Mouse (Mus musculus): ENCODE measurements around the gene Prnd.

Gene Prnd

GRCm38 (mm10) chr2:131950598-131951095 is at the start of gene Prnd:
Gene Prnd (plus strand): TSS chr2:131950861.
- DNase-seq, result peak in 1 of 2 experiments; percentile 25

DNA sequence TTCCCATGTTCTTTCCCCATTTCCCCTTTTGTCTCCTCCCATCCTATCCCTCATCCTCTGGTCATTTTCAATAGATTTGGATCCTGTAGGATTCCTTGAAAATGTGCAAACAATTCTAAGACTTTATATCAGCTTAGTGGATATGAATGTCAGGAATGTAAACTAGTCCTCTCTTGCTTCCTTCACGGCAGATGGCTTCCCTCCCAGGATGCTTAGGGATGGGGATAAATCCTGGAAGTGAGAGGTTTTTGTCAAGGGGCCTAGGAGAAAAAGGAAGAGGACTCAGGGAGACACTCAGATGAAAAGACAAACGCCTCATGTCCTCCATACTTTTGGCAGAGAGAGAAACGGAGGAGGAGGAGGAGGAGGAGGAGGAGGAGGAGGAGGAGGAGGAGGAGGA is 48.2 kb upstream of the Prnd start:
- DNase-seq, result no peak

DNA sequence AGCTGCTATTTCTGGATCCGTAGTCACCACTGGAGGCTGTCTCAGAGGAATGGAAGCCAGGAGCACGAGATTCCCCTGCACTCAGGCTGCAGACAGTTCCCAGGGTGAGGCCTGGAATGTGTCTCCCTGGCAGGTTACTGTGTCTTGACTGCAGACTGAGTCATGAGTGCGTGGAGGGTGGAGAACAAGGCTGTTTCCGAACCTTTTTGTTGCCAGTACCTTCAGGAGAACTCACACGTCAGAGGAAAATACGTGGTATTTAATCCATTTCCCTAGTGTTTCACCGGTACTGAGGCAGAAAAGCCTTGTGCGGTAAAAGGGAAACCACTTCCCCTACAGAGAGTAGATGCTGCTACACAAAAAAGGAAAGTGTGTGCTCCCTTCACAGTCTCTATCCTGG is 47.8 kb upstream of the Prnd start:
- peak in 1 of 2 experiments; percentile 17 for DNase-seq

DNA sequence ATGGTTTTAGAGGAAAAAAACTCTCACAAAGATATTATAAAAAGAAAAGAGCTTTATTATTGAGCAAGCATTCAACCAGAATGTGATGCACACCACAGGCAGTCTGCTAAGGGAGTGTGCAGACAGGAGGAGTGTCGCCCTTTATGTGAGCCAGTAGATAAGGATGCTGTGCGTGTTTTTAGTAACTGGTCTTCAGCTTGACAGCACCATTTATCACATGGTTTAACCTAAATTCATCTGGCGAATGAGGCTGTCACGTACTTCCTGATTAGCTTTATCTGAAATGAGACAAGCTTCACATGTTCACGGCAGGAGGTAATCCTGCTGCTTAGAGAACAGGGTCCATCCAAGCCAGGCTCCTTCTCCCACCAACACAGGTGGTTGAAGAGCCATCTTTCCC is 45.6 kb upstream of the Prnd start:
- no peak for DNase-seq

DNA sequence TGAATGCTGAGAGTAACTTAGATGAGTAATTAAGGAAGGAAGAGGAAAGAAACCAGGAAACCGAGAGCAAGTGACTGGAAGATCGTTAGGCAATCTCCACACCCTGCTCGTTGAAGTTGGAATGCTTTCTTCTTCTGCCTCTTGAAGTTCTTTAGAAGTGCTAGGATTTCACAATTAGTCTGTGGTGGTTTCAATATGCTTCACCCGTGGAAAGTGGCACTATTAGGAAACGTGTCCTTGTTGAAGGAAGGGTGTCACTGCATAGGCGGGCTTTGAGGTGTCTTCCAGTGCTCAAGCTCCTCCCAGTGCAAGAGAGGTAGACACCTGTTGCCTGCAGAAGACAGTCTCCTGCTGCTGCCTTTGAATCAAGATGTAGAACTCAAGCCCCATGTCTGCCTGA is 44.9 kb upstream of the Prnd start:
- DNase-seq, result no peak

DNA sequence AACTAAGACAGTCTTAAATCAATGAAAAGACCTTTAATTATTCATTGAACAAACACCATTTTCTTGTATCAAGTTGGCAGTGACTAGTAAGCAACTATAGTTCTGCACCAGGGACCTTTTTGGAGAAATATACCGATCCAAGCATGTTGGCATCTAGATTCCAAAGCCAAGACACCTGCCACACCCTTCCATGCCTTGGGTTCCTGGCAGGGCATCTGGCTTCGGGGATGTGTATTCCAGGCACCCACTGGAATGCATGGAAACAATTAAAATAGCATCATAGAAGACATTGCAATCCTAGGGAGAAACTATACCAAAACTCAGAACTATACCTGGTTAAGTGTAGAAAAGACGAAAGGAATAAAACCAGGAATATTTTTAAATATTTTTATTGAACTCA is 44.4 kb upstream of the Prnd start:
- DNase-seq, result no peak

- DNase-seq, result no peak
Observed at GRCm38 (mm10) chr2:131906846-131907245, 43.8 kb upstream of the Prnd start.

DNA sequence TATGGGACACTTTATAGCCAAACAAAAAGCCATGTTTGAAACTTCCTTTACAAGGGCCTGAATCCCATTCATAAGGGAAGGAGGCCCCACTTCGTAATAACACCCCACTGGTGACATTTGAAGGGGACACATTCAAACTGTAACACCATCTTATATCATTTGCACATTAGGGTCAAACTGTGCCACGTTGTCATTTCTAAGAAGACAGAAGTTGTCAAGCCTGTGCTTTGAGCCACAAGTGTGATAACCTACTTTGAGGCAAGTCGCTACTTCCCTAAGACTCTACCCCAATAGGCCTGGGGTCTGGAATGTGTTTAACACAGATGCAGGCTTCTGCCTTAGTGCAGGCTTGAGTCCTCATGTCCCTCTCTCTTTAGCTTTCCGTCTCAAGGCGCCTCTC is 43.4 kb upstream of the Prnd start:
- no peak for DNase-seq

DNA sequence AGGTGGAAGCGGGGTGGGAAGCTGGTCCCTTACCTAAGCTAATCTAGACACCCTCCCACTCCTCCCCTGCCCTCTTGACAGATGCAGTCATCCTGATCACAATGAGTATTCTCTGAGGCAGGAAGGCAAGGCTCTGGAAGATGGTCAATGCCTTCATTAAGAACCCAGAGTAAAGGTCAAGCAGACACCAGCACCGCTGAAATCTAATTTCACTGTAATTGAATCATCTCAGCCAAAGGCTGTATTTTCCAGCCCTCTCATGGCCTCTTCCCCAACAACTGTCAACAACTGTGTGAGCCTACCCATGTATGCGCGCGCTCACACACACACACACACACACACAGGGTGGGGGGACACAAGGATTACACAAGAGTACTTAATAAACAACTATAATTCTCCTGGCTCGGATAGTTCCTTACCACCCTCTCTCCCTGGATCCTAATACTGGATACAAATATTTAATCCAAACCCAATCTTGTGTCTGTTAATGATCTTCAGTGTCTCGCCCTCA is 42.3 kb upstream of the Prnd start:
- no peak for DNase-seq

- DNase-seq, result no peak
Observed at GRCm38 (mm10) chr2:131908906-131909305, 41.8 kb upstream of the Prnd start.

- peak; percentile 90 to 91 for DNase-seq
Observed at GRCm38 (mm10) chr2:131909683-131910572, 40.7 kb upstream of the Prnd start, which contains the start of the genes Prnp and Prn. Gene Prnp (plus strand): TSS chr2:131909928. Gene Prn (plus strand): TSS chr2:131909957.

DNA sequence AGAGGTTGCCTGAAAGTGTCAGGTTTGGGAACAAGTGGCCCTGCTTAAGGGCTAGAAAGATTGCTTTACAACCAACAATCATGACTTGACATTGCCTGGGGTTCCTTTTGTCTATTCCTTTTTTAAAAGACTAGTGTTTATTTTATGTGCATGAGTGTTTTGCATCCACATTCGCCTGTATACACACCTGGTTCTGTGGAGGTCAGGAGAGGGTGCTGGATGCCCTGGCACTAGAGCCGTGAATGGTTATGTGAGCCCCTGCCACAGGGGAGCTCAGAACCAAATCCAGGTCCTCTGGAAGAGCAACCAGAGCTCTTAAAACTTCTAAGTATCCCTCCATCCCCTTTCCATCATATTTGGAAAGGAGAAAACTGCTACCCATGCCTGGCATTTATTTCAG is 39.8 kb upstream of the Prnd start:
- DNase-seq, result no peak

- DNase-seq, result no peak
Observed at GRCm38 (mm10) chr2:131911341-131911740, 39.3 kb upstream of the Prnd start.

DNA sequence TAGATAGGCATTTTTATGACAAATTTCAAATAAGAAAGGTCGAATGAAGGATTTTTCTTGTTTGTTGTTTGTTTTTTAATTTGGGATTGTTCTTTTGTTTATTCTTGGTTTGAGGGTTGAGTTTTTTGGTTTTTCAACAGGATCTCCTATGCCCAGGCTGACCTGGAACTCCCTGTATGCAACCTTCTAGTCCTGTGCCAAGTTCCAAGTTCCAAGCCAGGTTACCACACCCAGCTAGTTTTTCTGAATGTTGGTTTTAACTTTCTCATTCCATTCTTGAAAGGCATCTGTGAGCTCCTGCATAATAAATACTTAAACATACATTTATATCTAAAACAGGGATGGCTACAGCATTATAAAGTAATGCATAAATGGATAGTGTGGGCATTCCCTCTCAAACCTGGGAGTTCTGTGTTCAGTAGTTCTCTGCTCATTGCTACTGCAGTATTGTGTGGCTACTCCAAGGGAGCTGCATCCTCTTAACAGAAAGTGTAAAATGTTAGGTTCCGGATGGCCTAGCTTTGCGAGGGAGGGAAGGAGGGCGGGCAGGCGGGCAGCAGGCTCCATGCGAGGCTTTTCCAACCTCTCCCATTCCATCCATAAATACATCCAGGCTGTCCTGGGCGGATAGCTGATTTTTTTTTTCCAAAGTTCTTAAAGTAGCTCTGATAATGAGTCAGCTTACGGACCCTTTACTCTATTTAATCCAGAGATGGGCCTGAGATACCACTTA is 38.0 kb upstream of the Prnd start:
- no peak for DNase-seq

DNA sequence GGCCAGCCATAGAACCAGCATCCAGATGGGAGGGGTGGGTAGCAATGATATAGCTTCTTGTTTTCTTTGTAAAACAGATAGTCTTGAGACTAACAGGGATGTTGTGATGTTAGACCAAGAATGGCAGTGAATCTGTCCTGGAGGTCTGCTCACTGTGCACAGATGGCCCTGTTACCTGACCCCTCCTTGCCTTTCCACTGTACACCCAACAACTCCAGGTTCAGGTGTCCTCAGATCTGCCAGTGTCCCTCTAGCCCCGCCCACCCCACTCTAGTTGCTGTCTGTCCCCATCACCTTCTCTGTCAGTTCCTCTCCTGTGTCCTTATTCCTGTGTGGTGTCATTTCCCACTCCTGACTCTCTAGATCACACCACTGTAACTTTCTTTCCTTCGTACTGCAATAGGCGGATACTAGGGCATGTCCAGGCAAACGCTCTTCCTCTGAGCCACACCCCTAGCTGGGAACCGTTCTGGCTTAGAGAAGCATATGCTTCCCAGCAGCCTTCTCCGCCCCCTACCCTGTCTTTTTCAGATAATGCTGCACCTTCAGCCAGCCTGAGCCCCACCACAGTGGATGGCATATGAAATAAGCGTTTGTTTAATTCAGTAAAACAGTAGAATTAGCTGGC is 18.3 kb upstream of the Prnd start:
- DNase-seq, result no peak

GRCm38 (mm10) chr2:131933013-131933412 is 17.6 kb upstream of the Prnd start:
- DNase-seq, result no peak

DNA sequence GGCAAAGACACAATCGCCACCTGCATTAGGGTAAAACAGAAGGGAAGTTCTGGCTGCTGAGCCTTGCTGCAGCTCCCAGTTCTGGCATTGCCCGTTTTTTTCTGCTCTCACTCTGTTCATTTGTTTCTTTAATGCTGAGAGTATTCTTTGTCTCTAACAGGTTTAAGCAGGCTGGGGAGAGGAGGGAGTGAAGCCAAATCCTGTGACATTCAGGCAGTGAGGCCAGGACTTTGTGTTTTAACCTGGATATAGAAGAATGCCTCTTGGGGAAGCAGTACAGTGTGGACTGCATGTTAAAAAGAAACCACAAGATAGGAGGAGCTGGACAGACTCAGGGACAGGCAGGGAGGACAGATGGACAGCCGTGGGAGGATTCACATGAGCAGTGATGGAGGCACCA is 17.1 kb upstream of the Prnd start:
- DNase-seq, result no peak

DNA sequence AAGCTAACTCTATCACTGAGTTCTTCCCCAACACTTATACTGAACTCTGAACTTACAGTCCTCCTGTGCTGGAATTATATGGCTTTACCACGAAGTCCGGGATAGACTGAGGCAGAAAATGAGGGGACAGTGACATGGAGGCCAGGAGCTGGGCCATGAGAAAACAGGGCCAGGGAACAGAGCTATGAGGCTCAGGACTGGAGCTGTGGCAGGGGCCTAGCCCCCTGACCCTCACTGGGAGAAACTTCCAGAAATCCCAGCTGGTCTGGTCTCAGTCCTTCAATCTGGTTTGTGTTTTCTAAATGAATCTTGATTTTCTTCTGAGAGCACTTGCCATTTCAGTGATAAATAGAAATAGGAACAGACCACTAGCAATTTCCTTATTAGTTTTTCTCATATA is 16.4 kb upstream of the Prnd start:
- DNase-seq, result no peak

DNA sequence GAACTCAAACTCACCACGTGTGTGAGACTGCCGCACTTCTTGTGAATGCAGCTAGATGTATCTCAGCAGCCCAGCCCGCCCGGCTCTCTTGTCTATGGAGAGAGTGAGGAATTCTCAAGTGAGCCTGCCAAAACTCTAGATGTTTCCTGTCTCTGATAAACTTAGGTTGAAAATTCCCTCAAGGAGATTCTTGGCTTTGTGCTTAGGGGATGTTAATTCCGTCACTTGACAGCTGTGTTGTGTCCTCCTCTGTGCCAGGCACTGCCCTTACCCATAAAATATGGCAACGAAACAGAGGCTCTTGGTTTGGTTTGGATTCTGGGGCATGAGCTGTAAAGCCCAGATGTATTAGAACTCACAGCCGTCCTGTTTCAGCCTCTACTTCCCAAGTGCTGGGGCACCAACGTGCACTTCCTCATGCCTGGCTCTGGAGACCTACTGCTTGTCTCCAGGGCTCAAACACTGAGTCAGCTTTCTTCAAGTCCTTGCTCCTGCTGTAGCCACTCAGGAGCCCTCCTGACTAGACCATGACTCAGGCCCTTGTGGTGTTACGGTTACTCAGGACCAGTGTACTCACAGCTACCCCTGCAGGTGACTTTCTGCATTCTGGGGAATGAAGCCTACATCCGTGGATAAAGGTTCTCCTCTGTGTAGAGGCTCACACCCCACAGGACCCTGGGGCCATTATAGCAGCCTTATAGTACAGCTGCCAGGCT is 15.1 kb upstream of the Prnd start:
- peak; percentile 33 to 42 for DNase-seq

- peak in 1 of 2 experiments; percentile 7 for DNase-seq
Observed at GRCm38 (mm10) chr2:131936410-131936809, 14.3 kb upstream of the Prnd start.

DNA sequence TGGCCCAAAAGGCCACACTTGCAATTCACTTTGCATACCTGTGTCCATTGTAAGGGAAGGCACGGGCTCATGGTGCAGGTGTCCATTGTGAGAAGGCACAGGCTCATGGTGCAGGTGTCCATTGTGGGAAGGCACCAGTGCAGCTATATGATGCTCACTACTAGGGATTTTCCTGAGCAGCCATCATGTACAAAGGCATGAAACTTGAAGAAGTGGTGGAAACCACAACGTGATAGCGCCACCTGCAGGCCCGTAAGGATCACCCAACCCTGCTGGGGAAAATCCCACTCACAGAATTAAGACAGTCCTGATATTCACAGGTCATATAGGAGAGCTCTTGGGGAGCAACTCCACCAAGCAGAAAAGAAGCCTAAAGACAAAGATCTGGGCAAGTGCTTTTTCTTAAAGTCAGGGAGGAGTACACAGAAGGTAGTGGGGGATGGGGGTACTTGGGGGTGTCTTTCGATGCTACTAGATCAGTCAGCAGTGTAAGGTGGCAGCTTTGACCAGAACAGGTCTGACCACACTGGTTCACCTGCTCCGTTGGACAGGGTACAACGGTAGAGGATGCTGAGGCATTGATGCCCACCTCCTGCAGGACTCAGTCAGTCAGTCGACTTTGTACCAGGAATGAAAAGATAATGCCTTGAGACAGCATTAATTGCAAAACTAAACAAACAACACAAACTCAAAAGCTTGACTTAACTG is 11.1 kb upstream of the Prnd start:
- peak; percentile 29 to 31 for DNase-seq

GRCm38 (mm10) chr2:131940506-131940905 is 10.2 kb upstream of the Prnd start:
- no peak for DNase-seq

Measured in thymus, postnatal 36 days (tissue).